Mouse (Mus musculus): ENCODE measurements at regions not wholly inside any gene's neighbourhood (a gene's known extent, or its start where the extent isn't known, plus 50 kb on each side); places are given as distances from the start of the nearest gene placed in this dataset.

GRCm38 (mm10) chr17:85932360-85933132 lies 212.4 kb downstream of the Srbd1 start:
- DNase-seq (ENCODE audit: low spot score): no peak

GRCm38 (mm10) chr17:85931955-85932354 lies 213.0 kb downstream of the Srbd1 start:
- DNase-seq (ENCODE audit: low spot score): no peak

GRCm38 (mm10) chr17:85930789-85931188 lies 214.2 kb downstream of the Srbd1 start:
- no peak for DNase-seq (ENCODE audit: low spot score)

- DNase-seq (ENCODE audit: low spot score): no peak
Measured at GRCm38 (mm10) chr17:85930331-85930730, 214.6 kb downstream of the Srbd1 start.

GRCm38 (mm10) chr17:85929699-85930286 lies 215.2 kb downstream of the Srbd1 start:
- DNase-seq (ENCODE audit: low spot score): no peak

GRCm38 (mm10) chr17:85928543-85928942 lies 216.4 kb downstream of the Srbd1 start:
- DNase-seq (ENCODE audit: low spot score): no peak

- no peak for DNase-seq (ENCODE audit: low spot score)
Measured at GRCm38 (mm10) chr17:85927261-85927660, 217.7 kb downstream of the Srbd1 start.

- no peak for DNase-seq (ENCODE audit: low spot score)
Measured at GRCm38 (mm10) chr17:85926044-85926443, 218.9 kb downstream of the Srbd1 start.

- no peak for DNase-seq (ENCODE audit: low spot score)
Measured at GRCm38 (mm10) chr17:85921219-85921673, 223.7 kb downstream of the Srbd1 start.

GRCm38 (mm10) chr17:85919868-85920267 lies 225.1 kb downstream of the Srbd1 start:
- DNase-seq (ENCODE audit: low spot score): no peak

- DNase-seq (ENCODE audit: low spot score): no peak
Measured at GRCm38 (mm10) chr17:85915870-85916269, 227.8 kb upstream of the Six2 start.

GRCm38 (mm10) chr17:85914062-85914461 lies 226.0 kb upstream of the Six2 start:
- DNase-seq (ENCODE audit: low spot score): no peak

GRCm38 (mm10) chr17:85908709-85909108 lies 220.6 kb upstream of the Six2 start:
- DNase-seq (ENCODE audit: low spot score): no peak

- no peak for DNase-seq (ENCODE audit: low spot score)
Measured at GRCm38 (mm10) chr17:85906597-85907187, 218.6 kb upstream of the Six2 start.

- DNase-seq (ENCODE audit: low spot score): no peak
Measured at GRCm38 (mm10) chr17:85902575-85902974, 214.5 kb upstream of the Six2 start.

GRCm38 (mm10) chr17:85899096-85899495 lies 211.0 kb upstream of the Six2 start:
- DNase-seq (ENCODE audit: low spot score): no peak

- DNase-seq (ENCODE audit: low spot score): no peak
Measured at GRCm38 (mm10) chr17:85895978-85896377, 207.9 kb upstream of the Six2 start.

- DNase-seq (ENCODE audit: low spot score): no peak
Measured at GRCm38 (mm10) chr17:85891243-85891642, 203.2 kb upstream of the Six2 start.

GRCm38 (mm10) chr17:85889746-85890532 lies 201.9 kb upstream of the Six2 start:
- DNase-seq (ENCODE audit: low spot score): no peak

- no peak for DNase-seq (ENCODE audit: low spot score)
Measured at GRCm38 (mm10) chr17:85888568-85889398, 200.7 kb upstream of the Six2 start.

- DNase-seq (ENCODE audit: low spot score): no peak
Measured at GRCm38 (mm10) chr17:85886675-85887074, 198.6 kb upstream of the Six2 start.

Measured in ovary, postnatal 36 days (tissue).